In the genomic region with DNA sequence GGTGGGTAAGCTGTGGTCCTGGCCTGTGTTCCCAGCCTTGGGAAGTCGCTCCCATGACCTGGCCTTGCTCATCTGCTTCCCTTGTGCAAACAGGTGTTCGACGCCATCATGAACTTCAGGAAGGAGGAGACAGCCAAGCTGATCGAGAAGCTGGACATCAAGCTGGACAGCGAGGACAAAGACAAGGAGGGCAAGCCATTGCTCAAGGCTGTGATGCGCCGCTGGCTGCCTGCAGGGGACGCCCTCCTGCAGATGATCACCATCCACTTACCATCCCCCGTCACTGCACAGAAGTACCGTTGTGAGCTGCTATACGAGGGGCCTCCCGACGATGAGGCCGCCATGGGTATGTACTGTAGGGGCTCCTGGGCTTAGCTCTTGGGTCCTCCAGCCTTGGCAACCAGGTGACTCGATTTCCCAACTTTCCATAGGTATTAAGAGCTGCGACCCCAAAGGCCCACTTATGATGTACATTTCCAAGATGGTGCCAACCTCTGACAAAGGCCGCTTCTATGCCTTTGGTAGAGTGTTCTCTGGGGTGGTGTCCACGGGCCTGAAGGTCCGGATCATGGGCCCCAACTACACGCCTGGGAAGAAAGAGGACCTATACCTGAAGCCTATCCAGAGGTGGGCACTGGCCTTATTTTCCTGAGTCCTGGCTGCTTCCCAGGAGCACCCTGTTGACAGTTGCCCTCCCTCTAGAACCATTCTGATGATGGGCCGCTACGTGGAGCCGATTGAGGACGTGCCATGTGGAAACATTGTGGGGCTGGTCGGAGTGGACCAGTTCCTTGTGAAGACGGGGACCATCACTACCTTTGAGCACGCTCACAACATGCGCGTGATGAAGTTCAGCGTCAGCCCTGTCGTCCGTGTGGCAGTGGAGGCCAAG, we compare ENCODE assay signal across 12 mouse cellular contexts. TPM values are rescaled to one million over a fixed set of nuclear protein-coding genes. Genes with fewer than 3 reads are reported as not detected.
DNase-seq lines count a peak whose midpoint lies in the region; ATAC-seq and TF ChIP-seq lines count a peak whose summit lies in the region.
"Had no signal": no experiment of that assay in that cellular context is flagged by ENCODE, and none has a peak within 500 bp of the region (broad histone marks: within the 10 kb centered on the region; RNA-seq: fewer than 3 reads in every experiment).

No protein-coding gene starts in this region.

- no peak for TF ChIP-seq RAD21 in MEL (IDR thresholded peaks at IDR 0.05; ENCODE audit: low read depth, low read length)

- no peak for TF ChIP-seq EP300 in MEL (IDR thresholded peaks at IDR 0.05; ENCODE audit: low read depth in 1 of 2, low read length in 2 of 2)

- H3K9ac ChIP-seq in hindbrain, embryonic 16.5 days (ENCODE audit: low read depth, low read length) = no peak overlapping the region
- H3K9ac ChIP-seq in hindbrain, embryonic 14.5 days = no peak overlapping the region
- peak overlapping the region; percentile 94 for H3K9ac ChIP-seq in MEL (ENCODE audit: control insufficient read depth, low read depth, low read length, poor library complexity, severe bottlenecking)
- H3K9ac ChIP-seq in limb, embryonic 14.5 days (ENCODE audit: low read depth, low read length, severe bottlenecking) = 0 out of 2 replicates have a peak overlapping the region, but pooled peaks have one; percentile 5
- H3K9ac ChIP-seq: hindbrain, embryonic 15.5 days had no signal

- peaks cover 52% of the 10 kb centered on the region for H3K36me3 ChIP-seq in hindbrain, embryonic 16.5 days (ENCODE audit: control insufficient read depth, insufficient read depth, low read length)
- peaks cover 64% of the 10 kb centered on the region for H3K36me3 ChIP-seq in hindbrain, embryonic 14.5 days (replicated peaks; ENCODE audit: control insufficient read depth, insufficient read depth)
- H3K36me3 ChIP-seq in E14TG2a.4 (ENCODE audit: insufficient read depth, low read length) (peaks cover 70% of the 10 kb centered on the region), MEL (ENCODE audit: control insufficient read depth in 1 of 2, insufficient read depth in 2 of 2, low read length in 2 of 2) (peaks cover 6 to 10% of the 10 kb centered on the region in 2 experiments)
- H3K36me3 ChIP-seq in limb, embryonic 14.5 days (ENCODE audit: control insufficient read depth, insufficient read depth, low read length) = peaks cover 64% of the 10 kb centered on the region
- peaks cover 50% of the 10 kb centered on the region for H3K36me3 ChIP-seq in thymus, adult 2 months (ENCODE audit: control insufficient read depth, insufficient read depth, low read length)

- TF ChIP-seq CTCF in E14TG2a.4 (conservative IDR thresholded peaks at IDR 0.05; ENCODE audit: low read length) (peak; percentile 31), MEL (IDR thresholded peaks at IDR 0.05 in 2 of 3, conservative IDR thresholded peaks at IDR 0.05 in 1 of 3; ENCODE audit: control insufficient read depth in 1 of 3, insufficient read depth in 1 of 3, low read depth in 2 of 3, low read length in 3 of 3, poor library complexity in 1 of 3, severe bottlenecking in 1 of 3) (peak; percentile 18 to 43 (median 36); a peak in 5 of 6 replicates)
- no peak for TF ChIP-seq CTCF in thymus, adult 2 months (IDR thresholded peaks at IDR 0.05; ENCODE audit: borderline replicate concordance, control insufficient read depth, extremely low read depth, insufficient read depth, low read length, poor library complexity)

- peak in 1 of 2 experiments; percentile 26; a peak in 2 of 4 replicates for TF ChIP-seq POLR2A in MEL (IDR thresholded peaks at IDR 0.05; ENCODE audit: control insufficient read depth in 1 of 2, insufficient read depth in 1 of 2, low read depth in 1 of 2, low read length in 2 of 2, poor library complexity in 1 of 2)
- no peak for TF ChIP-seq POLR2A in limb, embryonic 14.5 days (IDR thresholded peaks at IDR 0.05; ENCODE audit: borderline replicate concordance, extremely low read depth, insufficient read depth, insufficient read length)
- no peak for TF ChIP-seq POLR2A in thymus, adult 2 months (IDR thresholded peaks at IDR 0.05; ENCODE audit: control insufficient read depth, extremely low read depth, insufficient read depth, low read length, poor library complexity)

- peaks cover 44% of the 10 kb centered on the region for H3K79me2 ChIP-seq in MEL (ENCODE audit: control insufficient read depth, insufficient read depth, low read length, poor library complexity)

- no peak for DNase-seq in hindbrain, embryonic 14.5 days (ENCODE audit: low spot score)
- peak; percentile 39 for DNase-seq in MEL (ENCODE audit: low read depth, low spot score)
- no peak for DNase-seq in limb, embryonic 14.5 days (ENCODE audit: low spot score)
- DNase-seq in thymus, adult 2 months = no peak
- DNase-seq in c-Kit-positive CD71-positive TER-119-positive erythroid progenitor cells, embryonic 14.5 days (ENCODE audit: low spot score) = no peak
- DNase-seq: layer of hippocampus, postnatal 36 days had no signal

- ATAC-seq in hindbrain, embryonic 16.5 days = no peak
- ATAC-seq in hindbrain, embryonic 14.5 days (ENCODE audit: low FRiP score) = no peak
- no peak for ATAC-seq in limb, embryonic 14.5 days (ENCODE audit: low FRiP score, low read depth)
- ATAC-seq in megakaryocyte-erythroid progenitor cell, adult 5-6 weeks (replicated peaks; ENCODE audit: low FRiP score, low TSS enrichment, poor library complexity, severe bottlenecking) = no peak

- peaks cover 38% of the 10 kb centered on the region for H3K4me1 ChIP-seq in hindbrain, embryonic 16.5 days (ENCODE audit: control insufficient read depth, insufficient read depth, low read depth, low read length)
- H3K4me1 ChIP-seq in hindbrain, embryonic 14.5 days (replicated peaks; ENCODE audit: control insufficient read depth, insufficient read depth, low read length) = peaks cover 35% of the 10 kb centered on the region
- H3K4me1 ChIP-seq in E14TG2a.4 (replicated peaks; ENCODE audit: low read depth, low read length) = peaks cover 71% of the 10 kb centered on the region
- H3K4me1 ChIP-seq in MEL (ENCODE audit: control insufficient read depth in 1 of 2, insufficient read depth in 2 of 2, low read length in 2 of 2) = peaks cover 0 to 20% of the 10 kb centered on the region in 2 experiments; a peak in 3 of 4 replicates
- H3K4me1 ChIP-seq in limb, embryonic 14.5 days (ENCODE audit: control insufficient read depth, insufficient read depth, low read length) = peaks cover 23% of the 10 kb centered on the region
- H3K4me1 ChIP-seq in thymus, adult 2 months (replicated peaks; ENCODE audit: control insufficient read depth, insufficient read depth, low read length) = peaks cover 23% of the 10 kb centered on the region

- 92% methylated on average over 32 of the region's 32 CpGs for WGBS in hindbrain, embryonic 16.5 days
- 91% methylated on average over 32 of the region's 32 CpGs for WGBS in hindbrain, embryonic 14.5 days
- 89% methylated on average over 32 of the region's 32 CpGs for whole genome bisulfite sequencing in limb, embryonic 14.5 days
- WGBS in thymus, adult 2 months = 96% methylated on average over 32 of the region's 32 CpGs

- H3K9me3 ChIP-seq in hindbrain, embryonic 16.5 days (ENCODE audit: control insufficient read depth, low read length) = no peaks in the 10 kb centered on the region
- H3K9me3 ChIP-seq in hindbrain, embryonic 14.5 days (ENCODE audit: control insufficient read depth, low read length) = no peaks in the 10 kb centered on the region
- no peaks in the 10 kb centered on the region for H3K9me3 ChIP-seq in E14TG2a.4 (ENCODE audit: low read length)
- no peaks in the 10 kb centered on the region for H3K9me3 ChIP-seq in MEL (replicated peaks; ENCODE audit: insufficient read depth, low read length)
- no peaks in the 10 kb centered on the region for H3K9me3 ChIP-seq in limb, embryonic 14.5 days (ENCODE audit: control insufficient read depth, low read length)
- H3K9me3 ChIP-seq: hindbrain, embryonic 15.5 days had no signal

- H3K4me3 ChIP-seq in hindbrain, embryonic 16.5 days (ENCODE audit: low read length) = no peak overlapping the region
- H3K4me3 ChIP-seq in hindbrain, embryonic 14.5 days (replicated peaks; ENCODE audit: low read length) = no peak overlapping the region
- H3K4me3 ChIP-seq in E14TG2a.4 (replicated peaks; ENCODE audit: low read length) = peak overlapping the region; percentile 99
- peak overlapping the region in 1 of 2 experiments; percentile 80; a peak in 2 of 4 replicates for H3K4me3 ChIP-seq in MEL (ENCODE audit: control insufficient read depth in 1 of 2, insufficient read depth in 1 of 2, low read depth in 2 of 2, low read length in 2 of 2)
- H3K4me3 ChIP-seq in limb, embryonic 14.5 days (replicated peaks; ENCODE audit: low read length) = no peak overlapping the region
- no peak overlapping the region for H3K4me3 ChIP-seq in thymus, adult 2 months (ENCODE audit: control insufficient read depth, insufficient read depth, low read length)
- H3K4me3 ChIP-seq: hindbrain, embryonic 15.5 days had no signal

- no peaks in the 10 kb centered on the region for H3K27me3 ChIP-seq in hindbrain, embryonic 16.5 days (replicated peaks; ENCODE audit: control insufficient read depth, insufficient read depth, low read length)
- no peaks in the 10 kb centered on the region for H3K27me3 ChIP-seq in hindbrain, embryonic 14.5 days (ENCODE audit: control insufficient read depth, insufficient read depth, low read length)
- H3K27me3 ChIP-seq in E14TG2a.4 (ENCODE audit: insufficient read depth, low read length) (no peaks in the 10 kb centered on the region), MEL (ENCODE audit: control insufficient read depth in 1 of 2, insufficient read depth in 2 of 2, low read length in 2 of 2) (no peaks in the 10 kb centered on the region)
- H3K27me3 ChIP-seq in limb, embryonic 14.5 days (ENCODE audit: control insufficient read depth, insufficient read depth, low read length) = no peaks in the 10 kb centered on the region
- no peaks in the 10 kb centered on the region for H3K27me3 ChIP-seq in thymus, adult 2 months (ENCODE audit: control insufficient read depth, insufficient read depth, low read length)
- H3K27me3 ChIP-seq: hindbrain, embryonic 15.5 days had no signal

- H3K27ac ChIP-seq in hindbrain, embryonic 16.5 days (ENCODE audit: low read depth, low read length) = 0 out of 2 replicates have a peak overlapping the region, but pooled peaks have one; percentile 5
- H3K27ac ChIP-seq in hindbrain, embryonic 14.5 days = no peak overlapping the region
- H3K27ac ChIP-seq in MEL (ENCODE audit: control insufficient read depth, low read depth, low read length) = peak overlapping the region; percentile 84
- no peak overlapping the region for H3K27ac ChIP-seq in limb, embryonic 14.5 days (replicated peaks; ENCODE audit: low read depth, low read length)
- no peak overlapping the region for H3K27ac ChIP-seq in thymus, adult 2 months (ENCODE audit: control insufficient read depth, insufficient read depth, low read length)
- H3K27ac ChIP-seq: hindbrain, embryonic 15.5 days; macrophage had no signal

- no peak overlapping the region for H3K4me2 ChIP-seq in hindbrain, embryonic 16.5 days (ENCODE audit: low read length)
- no peak overlapping the region for H3K4me2 ChIP-seq in hindbrain, embryonic 14.5 days (replicated peaks)
- H3K4me2 ChIP-seq in limb, embryonic 14.5 days (replicated peaks; ENCODE audit: low read depth, low read length, severe bottlenecking) = no peak overlapping the region

RNA-seq across cellular contexts. Expression of a gene that starts 3.1 kb away (rescaled TPM):
- polyA plus RNA-seq in hindbrain, embryonic 16.5 days (2015; fragmentation: Nextera tagmentation; extraction: Ambion mirVana) = 49.0 and 58.7 TPM in 2 replicates
- 68.2 and 76.7 TPM in 2 replicates for polyA plus RNA-seq in hindbrain, embryonic 14.5 days (2014; fragmentation: Nextera tagmentation; extraction: Ambion mirVana)
- 42.3 and 49.2 TPM in 2 replicates for total RNA-seq in MEL (2012; rRNA removed)
- polyA plus RNA-seq in MEL (2012; ENCODE audit: insufficient read depth in 1 of 2, insufficient read length in 2 of 2, low read depth in 1 of 2, low replicate concordance in 2 of 2, missing spikeins in 1 of 2) = 10 to 100 TPM in 1 of 2 experiments, not detected in 1; 79.1 TPM
- 73.0 and 81.8 TPM in 2 replicates for polyA plus RNA-seq in limb, embryonic 14.5 days (2012; rRNA removed)
- polyA plus RNA-seq in limb, embryonic 14.5 days (2014; fragmentation: Nextera tagmentation; extraction: Ambion mirVana) = 57.7 and 60.9 TPM in 2 replicates
- polyA plus RNA-seq in thymus, adult 2 months (2012; rRNA removed) = 95.9 and 103 TPM in 2 replicates
- total RNA-seq in megakaryocyte-erythroid progenitor cell, adult 5-6 weeks (2014; fragmentation: Nextera tagmentation) = 27.7 and 51.7 TPM in 2 replicates
- 16.2 and 30.9 TPM in 2 replicates for total RNA-seq in megakaryocyte-erythroid progenitor cell, adult 5-6 weeks (2017)

RNA-seq across cellular contexts. Expression of a gene that starts 3.3 kb away (rescaled TPM):
- polyA plus RNA-seq in hindbrain, embryonic 16.5 days (2015; fragmentation: Nextera tagmentation; extraction: Ambion mirVana) = 525 and 551 TPM in 2 replicates
- 413 and 447 TPM in 2 replicates for polyA plus RNA-seq in hindbrain, embryonic 14.5 days (2014; fragmentation: Nextera tagmentation; extraction: Ambion mirVana)
- 2,850 and 2,863 TPM in 2 replicates for total RNA-seq in MEL (2012; rRNA removed)
- 1,000 to 10,000 TPM; 3,442 to 4,586 TPM for polyA plus RNA-seq in MEL (2012; ENCODE audit: insufficient read depth in 1 of 2, insufficient read length in 2 of 2, low read depth in 1 of 2, low replicate concordance in 2 of 2, missing spikeins in 1 of 2)
- 1,329 and 1,559 TPM in 2 replicates for polyA plus RNA-seq in limb, embryonic 14.5 days (2012; rRNA removed)
- 544 and 581 TPM in 2 replicates for polyA plus RNA-seq in limb, embryonic 14.5 days (2014; fragmentation: Nextera tagmentation; extraction: Ambion mirVana)
- 2,100 and 2,369 TPM in 2 replicates for polyA plus RNA-seq in thymus, adult 2 months (2012; rRNA removed)
- 1,282 and 1,455 TPM in 2 replicates for total RNA-seq in megakaryocyte-erythroid progenitor cell, adult 5-6 weeks (2014; fragmentation: Nextera tagmentation)
- 1,743 and 1,799 TPM in 2 replicates for total RNA-seq in megakaryocyte-erythroid progenitor cell, adult 5-6 weeks (2017)

RNA-seq across cellular contexts. Expression of a gene that starts 4.0 kb away (rescaled TPM):
- not detected in 2 replicates for polyA plus RNA-seq in hindbrain, embryonic 16.5 days (2015; fragmentation: Nextera tagmentation; extraction: Ambion mirVana)
- 0.33 TPM in 1 of 2 replicates, not detected in the other for polyA plus RNA-seq in hindbrain, embryonic 14.5 days (2014; fragmentation: Nextera tagmentation; extraction: Ambion mirVana)
- total RNA-seq in MEL (2012; rRNA removed) = 0.13 and 0.31 TPM in 2 replicates
- polyA plus RNA-seq in MEL (2012; ENCODE audit: insufficient read depth in 1 of 2, insufficient read length in 2 of 2, low read depth in 1 of 2, low replicate concordance in 2 of 2, missing spikeins in 1 of 2) = under 1 TPM in 1 of 2 experiments, not detected in 1; 0.42 TPM
- not detected in 2 replicates for polyA plus RNA-seq in limb, embryonic 14.5 days (2012; rRNA removed)
- not detected in 2 replicates for polyA plus RNA-seq in limb, embryonic 14.5 days (2014; fragmentation: Nextera tagmentation; extraction: Ambion mirVana)
- polyA plus RNA-seq in thymus, adult 2 months (2012; rRNA removed) = not detected in 2 replicates
- not detected in 2 replicates for total RNA-seq in megakaryocyte-erythroid progenitor cell, adult 5-6 weeks (2014; fragmentation: Nextera tagmentation)
- not detected in 2 replicates for total RNA-seq in megakaryocyte-erythroid progenitor cell, adult 5-6 weeks (2017)
- total RNA-seq: layer of hippocampus, postnatal 36 days had no signal
- polyA plus RNA-seq: erythroblast, embryonic 14.5 days; macrophage had no signal

RNA-seq across cellular contexts. Expression of a gene that starts 12.0 kb away (rescaled TPM):
- 47.1 and 56.9 TPM in 2 replicates for polyA plus RNA-seq in hindbrain, embryonic 16.5 days (2015; fragmentation: Nextera tagmentation; extraction: Ambion mirVana)
- polyA plus RNA-seq in hindbrain, embryonic 14.5 days (2014; fragmentation: Nextera tagmentation; extraction: Ambion mirVana) = 43.7 and 48.3 TPM in 2 replicates
- total RNA-seq in MEL (2012; rRNA removed) = 19.5 and 21.0 TPM in 2 replicates
- polyA plus RNA-seq in MEL (2012; ENCODE audit: insufficient read depth in 1 of 2, insufficient read length in 2 of 2, low read depth in 1 of 2, low replicate concordance in 2 of 2, missing spikeins in 1 of 2) = 10 to 100 TPM in 1 of 2 experiments, not detected in 1; 40.4 TPM
- 35.1 and 49.4 TPM in 2 replicates for polyA plus RNA-seq in limb, embryonic 14.5 days (2012; rRNA removed)
- polyA plus RNA-seq in limb, embryonic 14.5 days (2014; fragmentation: Nextera tagmentation; extraction: Ambion mirVana) = 40.4 and 44.2 TPM in 2 replicates
- polyA plus RNA-seq in thymus, adult 2 months (2012; rRNA removed) = 67.6 and 72.9 TPM in 2 replicates
- 14.8 and 15.2 TPM in 2 replicates for total RNA-seq in megakaryocyte-erythroid progenitor cell, adult 5-6 weeks (2014; fragmentation: Nextera tagmentation)
- 5.4 and 20.8 TPM in 2 replicates for total RNA-seq in megakaryocyte-erythroid progenitor cell, adult 5-6 weeks (2017)

RNA-seq across cellular contexts. Expression of a gene that starts 22.2 kb away (rescaled TPM):
- polyA plus RNA-seq in hindbrain, embryonic 16.5 days (2015; fragmentation: Nextera tagmentation; extraction: Ambion mirVana) = 0.09 and 0.24 TPM in 2 replicates
- polyA plus RNA-seq in hindbrain, embryonic 14.5 days (2014; fragmentation: Nextera tagmentation; extraction: Ambion mirVana) = 0.14 TPM in 1 of 2 replicates, not detected in the other
- not detected in 2 replicates for total RNA-seq in MEL (2012; rRNA removed)
- not detected for polyA plus RNA-seq in MEL (2012; ENCODE audit: insufficient read depth in 1 of 2, insufficient read length in 2 of 2, low read depth in 1 of 2, low replicate concordance in 2 of 2, missing spikeins in 1 of 2)
- 0.31 and 0.43 TPM in 2 replicates for polyA plus RNA-seq in limb, embryonic 14.5 days (2012; rRNA removed)
- 0.64 and 0.87 TPM in 2 replicates for polyA plus RNA-seq in limb, embryonic 14.5 days (2014; fragmentation: Nextera tagmentation; extraction: Ambion mirVana)
- 0.12 TPM in 1 of 2 replicates, not detected in the other for polyA plus RNA-seq in thymus, adult 2 months (2012; rRNA removed)
- not detected in 2 replicates for total RNA-seq in megakaryocyte-erythroid progenitor cell, adult 5-6 weeks (2014; fragmentation: Nextera tagmentation)
- not detected in 2 replicates for total RNA-seq in megakaryocyte-erythroid progenitor cell, adult 5-6 weeks (2017)
- polyA plus RNA-seq: erythroblast, embryonic 14.5 days; hindbrain, embryonic 15.5 days; macrophage had no signal

Comparison
In these comparisons a context has a peak if more than half of its experiments do, and no peak if none do; other contexts are left out.
1. H3K27ac ChIP-seq: peak in hindbrain, embryonic 16.5 days (single experiment) and MEL (single experiment); none in hindbrain, embryonic 14.5 days (single experiment), limb, embryonic 14.5 days (single experiment) and thymus, adult 2 months (single experiment).
2. H3K9ac ChIP-seq: peak in MEL (single experiment) and limb, embryonic 14.5 days (single experiment); none in hindbrain, embryonic 16.5 days (single experiment) and hindbrain, embryonic 14.5 days (single experiment).